Mouse (Mus musculus) stomach, embryonic 14.5 days (tissue): Measurements from ENCODE around the gene Snf8. TPM values are rescaled to one million over a fixed set of nuclear protein-coding genes. Genes with fewer than 3 reads are reported as not detected.

Experiments used
- ATAC-seq: fragments of 200-750 bp; cut with Nextera tagmentation; 2 replicates; pipeline ENCODE4 v1.8.0; 2017; ENCODE audit warnings: low read depth, moderate TSS enrichment; ENCODE audit not compliant: insufficient number of reproducible peaks, insufficient read depth, low FRiP score
- H3K27ac ChIP-seq: fragments of 300-500 bp; sonication (generic); 2 replicates; pipeline ENCODE4 v1.5.1; 2014; ENCODE audit warnings: mild to moderate bottlenecking, low read length, moderate library complexity, mixed read lengths
- H3K27me3 ChIP-seq: fragments of 300-500 bp; sonication (generic); 2 replicates; pipeline ENCODE4 v1.6.1; 2014; ENCODE audit warnings: low read length, control low read depth, mixed read lengths; ENCODE audit not compliant: control insufficient read depth, insufficient read depth
- H3K36me3 ChIP-seq: fragments of 300-500 bp; sonication (generic); 2 replicates; pipeline ENCODE4 v1.6.1; 2014; ENCODE audit warnings: mild to moderate bottlenecking, control low read depth, low read length, moderate library complexity, mixed read lengths; ENCODE audit not compliant: control insufficient read depth, insufficient read depth
- H3K4me1 ChIP-seq: fragments of 300-500 bp; sonication (generic); 2 replicates; pipeline ENCODE4 v1.6.1; 2014; ENCODE audit warnings: low read length, control low read depth, mixed read lengths; ENCODE audit not compliant: control insufficient read depth, insufficient read depth
- H3K4me2 ChIP-seq: fragments of 300-500 bp; sonication (generic); replicated peaks from 2 replicates; pipeline ENCODE4 v1.6.1; 2014; ENCODE audit warnings: low read depth, low read length, control low read depth
- H3K4me3 ChIP-seq: fragments of 300-500 bp; sonication (generic); 2 replicates; pipeline ENCODE4 v1.5.1; 2014; ENCODE audit warnings: low read depth, low read length, control low read depth
- H3K9ac ChIP-seq: fragments of 300-500 bp; sonication (generic); replicated peaks from 2 replicates; pipeline ENCODE4 v1.6.1; 2014; ENCODE audit warnings: low read depth, mild to moderate bottlenecking, control low read depth, low read length, moderate library complexity, mixed read lengths
- H3K9me3 ChIP-seq: fragments of 300-500 bp; sonication (generic); 2 replicates; pipeline ENCODE4 v1.6.1; 2016; ENCODE audit warnings: low read depth, low read length, control low read depth; ENCODE audit not compliant: control insufficient read depth
- whole genome bisulfite sequencing: fragments of 180-500 bp; shearing (Covaris S2); extraction: QIAGEN DNeasy Blood & Tissue Kit; methylation state at CpG from one replicate; pipeline ENCODE4 v1.1.7; 2014; 5-methylcytosine and 5-hydroxymethylcytosine counted together
- polyA plus RNA-seq: library from polyadenylated mRNA; unstranded; fragments of >200 nt; fragmentation: Nextera tagmentation; extraction: Ambion mirVana; gene quantifications from 2 replicates; pipeline ENCODE4 v1.2.1, GENCODE M21; 2014

The Snf8 gene
- 34.6 and 35.5 TPM in 2 replicates for polyA plus RNA-seq

DNA sequence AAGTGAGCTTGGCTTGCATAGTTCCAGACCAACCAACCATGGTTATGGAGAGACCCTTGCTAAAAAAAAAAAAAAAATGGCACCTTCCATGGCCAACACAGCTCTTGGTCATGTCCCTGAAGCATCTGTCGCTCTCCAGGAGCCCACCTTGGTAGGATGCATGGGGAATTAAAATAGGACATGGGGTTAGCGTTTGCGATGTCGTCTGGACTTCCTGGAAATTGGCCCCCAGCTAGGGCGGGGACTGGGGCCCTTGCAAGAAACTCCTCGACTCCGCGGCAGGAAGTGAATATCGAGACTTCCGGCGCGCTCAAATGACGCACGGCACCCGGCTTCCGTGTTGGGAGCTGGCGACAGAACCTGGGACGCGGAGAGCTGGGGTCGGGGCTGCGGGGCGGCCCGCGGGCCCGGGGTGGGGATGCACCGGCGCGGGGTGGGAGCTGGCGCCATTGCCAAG, at the start of gene Snf8:
TSS of gene Snf8 (plus strand) at position 290 of the 457 bp plus-strand sequence.
- ATAC-seq = peak; percentile 77
- peak within 1 kb of the TSS; percentile 78 for H3K4me2 ChIP-seq
- H3K36me3 ChIP-seq = peaks cover 6% of the 10 kb centered on the region
- H3K9me3 ChIP-seq = no peaks in the 10 kb centered on the region
- peak within 1 kb of the TSS; percentile 93 for H3K4me3 ChIP-seq
- peaks cover 6% of the 10 kb centered on the region; the same call in 1 of the 2 replicates for H3K4me1 ChIP-seq
- no peaks in the 10 kb centered on the region for H3K27me3 ChIP-seq
- peak within 1 kb of the TSS; percentile 59 for H3K9ac ChIP-seq
- peak within 1 kb of the TSS; percentile 18; the same call in 1 of the 2 replicates for H3K27ac ChIP-seq
- WGBS = under 1% methylated on average over 29 of the region's 29 CpGs

DNA sequence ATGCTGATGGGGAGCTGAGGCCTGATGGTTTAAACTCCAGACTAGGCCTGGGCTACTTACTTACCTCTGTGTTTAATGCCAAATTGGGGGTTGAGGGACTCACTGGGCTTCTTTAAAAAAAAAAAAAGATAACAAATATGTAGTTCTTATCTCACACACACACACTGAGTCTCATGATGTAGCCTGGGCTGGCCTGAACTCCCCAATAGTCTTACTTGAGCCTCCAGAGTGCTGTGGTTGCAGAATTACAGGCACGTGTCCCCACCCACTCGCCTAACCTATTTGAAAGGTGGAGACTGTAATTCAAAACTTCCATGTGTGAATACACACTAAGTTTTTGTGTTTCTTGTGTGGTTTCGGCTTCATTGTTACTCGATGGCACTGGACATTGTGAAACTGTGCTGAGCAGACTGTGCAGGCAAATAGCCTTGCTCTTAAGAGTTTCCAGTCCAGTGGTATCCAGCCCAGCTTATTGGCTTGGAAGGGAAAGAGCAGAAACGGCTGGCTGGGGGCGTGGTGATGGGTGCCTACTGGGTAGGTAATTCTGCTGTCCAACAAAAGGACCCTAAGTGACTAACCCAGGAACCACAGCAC, 46.7 kb upstream of the Snf8 start:
- no peak overlapping the region for H3K9ac ChIP-seq
- H3K4me3 ChIP-seq = no peak overlapping the region
- no peak overlapping the region for H3K4me2 ChIP-seq
- WGBS = 62% methylated on average over 6 of the region's 6 CpGs
- ATAC-seq = no peak
- H3K4me1 ChIP-seq = peaks cover 48% of the 10 kb centered on the region
- no peaks in the 10 kb centered on the region; the same call in 1 of the 2 replicates for H3K36me3 ChIP-seq
- peak overlapping the region; percentile 35; the same call in 1 of the 2 replicates for H3K27ac ChIP-seq
- no peaks in the 10 kb centered on the region for H3K27me3 ChIP-seq
- H3K9me3 ChIP-seq = no peaks in the 10 kb centered on the region

DNA sequence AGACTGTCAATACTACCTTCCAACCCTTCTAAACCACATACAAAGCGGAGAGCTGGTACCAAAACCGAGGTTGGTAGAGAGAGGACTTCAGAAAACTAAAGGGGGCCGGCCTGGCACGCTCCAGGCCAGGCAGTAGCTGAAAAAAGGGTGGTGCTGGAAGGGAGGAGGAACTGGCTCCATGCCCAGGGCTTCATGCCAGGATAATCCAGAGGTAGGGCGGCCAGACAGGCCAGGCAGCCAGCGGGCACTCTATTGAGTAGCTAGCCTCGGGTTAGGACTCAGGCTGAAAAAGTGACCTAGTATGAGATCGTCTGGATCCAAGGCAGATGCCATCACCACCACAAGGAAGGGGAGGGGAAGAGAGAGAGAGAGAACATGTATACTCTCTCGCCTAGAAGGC, 46.2 kb upstream of the Snf8 start:
- peak; percentile 31; the same call in 1 of the 2 replicates for ATAC-seq
- Histone ChIP-seq H3K4me3 (no peak overlapping the region), H3K36me3 (no peaks in the 10 kb centered on the region; the same call in 1 of the 2 replicates), H3K9me3 (no peaks in the 10 kb centered on the region), H3K9ac (no peak overlapping the region), H3K27ac (peak overlapping the region; percentile 35; the same call in 1 of the 2 replicates), H3K27me3 (no peaks in the 10 kb centered on the region), H3K4me1 (peaks cover 51% of the 10 kb centered on the region), H3K4me2 (no peak overlapping the region)
- 39% methylated on average over 9 of the region's 9 CpGs for WGBS

DNA sequence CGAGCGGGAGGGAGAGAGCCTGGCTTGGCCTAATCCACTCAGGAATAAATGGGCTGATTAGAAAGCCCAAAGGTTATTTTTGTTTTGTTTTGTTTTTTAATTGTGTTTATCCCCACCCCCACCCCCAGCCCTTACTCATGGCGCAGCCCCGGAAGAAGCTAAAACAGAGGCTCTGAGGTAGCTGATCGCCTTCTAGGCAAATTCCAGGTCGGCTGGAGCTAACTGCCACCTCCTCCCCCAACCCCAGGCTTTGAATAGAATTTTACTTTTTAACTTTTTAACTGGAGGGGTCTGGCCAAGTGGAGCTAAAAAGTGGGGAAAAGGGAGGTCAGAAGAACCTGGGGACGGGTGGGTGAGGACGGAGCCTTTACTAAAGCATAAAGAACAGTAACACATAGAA, 44.8 kb upstream of the Snf8 start:
- 59% methylated on average over 8 of the region's 8 CpGs for WGBS
- H3K9ac ChIP-seq = no peak overlapping the region
- no peaks in the 10 kb centered on the region for H3K9me3 ChIP-seq
- peak overlapping the region; percentile 92; the same call in 1 of the 2 replicates for H3K27ac ChIP-seq
- no peaks in the 10 kb centered on the region for H3K27me3 ChIP-seq
- no peaks in the 10 kb centered on the region; the same call in 1 of the 2 replicates for H3K36me3 ChIP-seq
- H3K4me3 ChIP-seq = no peak overlapping the region
- no peak for ATAC-seq
- H3K4me2 ChIP-seq = peak overlapping the region; percentile 80; the same call in 1 of the 2 replicates
- H3K4me1 ChIP-seq = peaks cover 54% of the 10 kb centered on the region

DNA sequence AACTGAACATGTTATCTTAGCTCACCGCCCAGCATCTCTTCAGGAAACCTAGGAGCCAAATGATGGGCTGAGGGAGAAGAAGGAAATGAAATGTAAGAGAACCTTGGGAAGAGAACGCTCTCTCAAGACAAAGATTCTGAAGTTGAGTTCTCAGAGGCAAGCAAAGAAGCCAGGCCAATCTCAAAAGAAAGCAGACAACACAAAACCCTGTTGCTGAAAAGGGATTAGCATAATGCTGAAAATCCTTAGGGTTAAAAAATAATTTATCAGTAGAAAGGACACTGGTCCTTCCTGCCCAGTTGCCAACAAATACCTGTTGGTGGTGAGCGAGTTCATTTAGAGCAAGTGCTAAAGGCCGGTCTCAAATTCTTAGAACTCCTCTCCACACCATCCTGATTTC, 44.3 kb upstream of the Snf8 start:
- Histone ChIP-seq H3K4me2 (peak overlapping the region; percentile 80), H3K9me3 (no peaks in the 10 kb centered on the region), H3K9ac (peak overlapping the region; percentile 67; the same call in 1 of the 2 replicates), H3K36me3 (no peaks in the 10 kb centered on the region; the same call in 1 of the 2 replicates), H3K27ac (peak overlapping the region; percentile 92), H3K4me1 (peaks cover 54% of the 10 kb centered on the region), H3K27me3 (no peaks in the 10 kb centered on the region), H3K4me3 (peak overlapping the region; percentile 50; the same call in 1 of the 2 replicates)
- ATAC-seq = no peak
- WGBS = 46% methylated on average over 4 of the region's 4 CpGs

DNA sequence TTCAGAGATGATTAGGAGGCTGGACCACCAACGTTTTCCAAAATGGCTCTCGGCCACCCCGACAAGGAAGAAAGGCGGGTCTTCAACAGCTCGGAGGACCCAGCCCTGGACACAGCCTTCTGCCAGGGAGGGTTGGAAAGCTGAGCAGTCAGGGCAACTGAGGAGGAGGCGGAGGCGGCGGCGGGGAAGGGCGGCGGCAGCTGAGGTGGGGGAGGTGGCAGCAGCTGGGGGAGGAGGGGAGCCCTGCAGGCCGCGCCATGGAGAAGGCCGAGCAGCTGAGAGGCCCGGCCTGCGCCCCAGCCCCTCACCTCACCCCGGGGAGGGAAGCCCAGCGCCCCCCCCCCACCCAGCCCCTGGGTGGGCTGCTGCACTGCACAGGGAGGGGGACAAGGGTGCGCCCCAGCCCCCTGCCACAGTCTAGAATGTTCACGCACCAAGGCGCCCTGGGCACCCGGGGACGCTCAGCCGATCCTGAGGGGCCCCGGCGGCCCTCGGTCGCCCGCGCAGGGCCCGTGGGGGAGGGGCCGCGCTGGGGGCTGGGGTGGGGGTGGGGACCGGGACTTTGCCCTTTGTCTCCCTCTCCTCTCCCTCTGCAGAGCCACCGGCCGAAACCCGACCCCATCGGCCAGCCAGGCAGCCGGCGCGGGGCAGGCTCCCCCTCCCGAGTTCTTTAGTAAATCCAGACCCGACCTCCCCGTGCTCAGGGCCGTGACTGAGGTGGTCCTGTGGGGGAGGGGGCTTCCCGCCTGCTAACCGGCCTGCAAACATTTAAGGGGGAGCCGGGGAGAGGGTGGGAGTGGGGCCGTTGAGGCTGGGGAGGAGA, 43.6 kb upstream of the Snf8 start:
- H3K27me3 ChIP-seq = no peaks in the 10 kb centered on the region
- H3K27ac ChIP-seq = peak overlapping the region; percentile 92
- H3K9ac ChIP-seq = peak overlapping the region; percentile 67
- H3K4me2 ChIP-seq = peak overlapping the region; percentile 80
- H3K4me3 ChIP-seq = peak overlapping the region; percentile 50
- no peaks in the 10 kb centered on the region for H3K9me3 ChIP-seq
- peaks cover 54% of the 10 kb centered on the region for H3K4me1 ChIP-seq
- WGBS = 5% methylated on average over 28 of the region's 49 CpGs
- no peaks in the 10 kb centered on the region; the same call in 1 of the 2 replicates for H3K36me3 ChIP-seq
- ATAC-seq = peak; percentile 72

DNA sequence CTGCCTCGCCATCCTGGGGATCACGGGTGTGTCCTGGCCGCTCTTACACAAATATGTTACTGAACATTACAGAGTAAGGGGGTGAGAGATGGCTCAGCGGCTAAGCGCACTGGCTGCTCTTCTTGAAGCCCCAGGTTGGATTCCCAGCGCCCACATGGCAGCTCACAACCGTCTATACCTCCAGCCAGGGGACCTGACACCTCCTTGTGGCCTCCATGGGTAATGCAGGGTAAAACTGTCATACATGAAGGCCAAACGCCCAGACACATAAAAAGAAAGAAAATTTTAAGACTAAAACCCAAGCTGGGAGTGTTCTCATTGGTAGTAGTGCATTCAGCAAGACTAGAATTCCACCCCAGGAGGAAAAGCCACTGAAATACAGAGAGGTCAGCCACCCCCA, 40.5 kb upstream of the Snf8 start:
- H3K27ac ChIP-seq = no peak overlapping the region

DNA sequence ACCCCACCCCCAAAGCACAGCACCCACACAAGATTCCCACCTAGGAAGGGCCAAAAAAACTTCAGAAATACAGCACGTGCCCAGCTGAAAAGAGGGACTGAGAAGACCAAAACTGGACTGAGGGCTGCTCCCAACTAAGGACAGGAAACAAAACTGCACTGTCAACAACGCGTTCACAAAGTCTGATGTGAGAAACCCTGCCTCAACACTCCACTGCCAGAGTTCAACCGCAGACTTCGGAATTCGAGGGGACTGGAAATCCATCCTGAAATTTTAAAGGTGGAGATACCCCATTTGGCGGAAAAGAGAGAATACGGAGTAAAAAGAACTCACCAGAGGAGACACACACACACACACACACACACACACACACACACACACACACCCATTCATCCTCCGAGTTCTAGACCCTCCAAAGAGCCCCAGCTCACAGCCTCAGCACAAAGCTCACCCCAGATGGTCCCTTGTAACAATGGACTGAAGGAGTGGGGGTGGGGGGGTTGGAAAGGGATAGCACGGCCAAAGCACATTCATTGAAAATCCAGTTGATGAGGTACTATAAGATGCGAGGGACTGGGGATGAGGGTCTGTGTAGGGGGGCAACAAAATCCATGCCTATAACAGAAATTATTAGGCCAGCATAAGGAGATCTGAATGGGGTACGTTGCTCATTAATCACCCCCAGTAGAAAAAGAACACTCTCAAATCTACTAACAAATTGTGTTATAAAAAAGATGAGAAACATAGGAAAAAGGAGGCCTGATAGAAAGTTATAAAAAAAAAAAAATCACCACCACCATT, 31.4 kb upstream of the Snf8 start:
- no peak overlapping the region for H3K27ac ChIP-seq
- peak overlapping the region; percentile 62 for H3K4me3 ChIP-seq
- no peaks in the 10 kb centered on the region; the same call in 1 of the 2 replicates for H3K36me3 ChIP-seq
- 1% methylated on average over 12 of the region's 12 CpGs for WGBS
- ATAC-seq = no peak
- peak overlapping the region; percentile 94 for H3K4me2 ChIP-seq
- peak overlapping the region; percentile 0; the same call in 1 of the 2 replicates for H3K9ac ChIP-seq
- H3K9me3 ChIP-seq = no peaks in the 10 kb centered on the region
- H3K27me3 ChIP-seq = no peaks in the 10 kb centered on the region
- H3K4me1 ChIP-seq = peaks cover 30% of the 10 kb centered on the region

More for the DNA sequence above, 40.5 kb upstream of the Snf8 start:
- Histone ChIP-seq H3K9me3 (no peaks in the 10 kb centered on the region), H3K36me3 (peaks cover 6% of the 10 kb centered on the region; the same call in 1 of the 2 replicates), H3K4me2 (no peak overlapping the region), H3K4me3 (no peak overlapping the region), H3K4me1 (peaks cover 45% of the 10 kb centered on the region), H3K27me3 (no peaks in the 10 kb centered on the region), H3K9ac (no peak overlapping the region)
- ATAC-seq = no peak
- 95% methylated on average over 8 of the region's 8 CpGs for WGBS
